Mouse (Mus musculus) brain, embryonic 14.5 days (tissue): ENCODE data around the gene Ccn1.

ENCODE experiments used
- CTCF ChIP-seq: fragments of 200-500 bp; IDR thresholded peaks from 2 replicates; pipeline ENCODE4 v1.5.1; 2012; ENCODE audit warnings: inconsistent platforms, mild to moderate bottlenecking, moderate library complexity, borderline replicate concordance; ENCODE audit not compliant: insufficient read depth, insufficient read length; ENCODE audit errors: extremely low read depth
- POLR2A ChIP-seq: fragments of 200-500 bp; IDR thresholded peaks from 2 replicates; pipeline ENCODE4 v1.6.1; 2012; ENCODE audit warnings: mild to moderate bottlenecking, inconsistent platforms, borderline replicate concordance; ENCODE audit not compliant: poor library complexity, insufficient read depth, insufficient read length, severe bottlenecking; ENCODE audit errors: extremely low read depth

GRCm38 (mm10) chr3:145599059-145599458 is 50.7 kb downstream of the Ccn1 start:
- no peak for TF ChIP-seq CTCF
- TF ChIP-seq POLR2A = no peak
